In the genomic region with DNA sequence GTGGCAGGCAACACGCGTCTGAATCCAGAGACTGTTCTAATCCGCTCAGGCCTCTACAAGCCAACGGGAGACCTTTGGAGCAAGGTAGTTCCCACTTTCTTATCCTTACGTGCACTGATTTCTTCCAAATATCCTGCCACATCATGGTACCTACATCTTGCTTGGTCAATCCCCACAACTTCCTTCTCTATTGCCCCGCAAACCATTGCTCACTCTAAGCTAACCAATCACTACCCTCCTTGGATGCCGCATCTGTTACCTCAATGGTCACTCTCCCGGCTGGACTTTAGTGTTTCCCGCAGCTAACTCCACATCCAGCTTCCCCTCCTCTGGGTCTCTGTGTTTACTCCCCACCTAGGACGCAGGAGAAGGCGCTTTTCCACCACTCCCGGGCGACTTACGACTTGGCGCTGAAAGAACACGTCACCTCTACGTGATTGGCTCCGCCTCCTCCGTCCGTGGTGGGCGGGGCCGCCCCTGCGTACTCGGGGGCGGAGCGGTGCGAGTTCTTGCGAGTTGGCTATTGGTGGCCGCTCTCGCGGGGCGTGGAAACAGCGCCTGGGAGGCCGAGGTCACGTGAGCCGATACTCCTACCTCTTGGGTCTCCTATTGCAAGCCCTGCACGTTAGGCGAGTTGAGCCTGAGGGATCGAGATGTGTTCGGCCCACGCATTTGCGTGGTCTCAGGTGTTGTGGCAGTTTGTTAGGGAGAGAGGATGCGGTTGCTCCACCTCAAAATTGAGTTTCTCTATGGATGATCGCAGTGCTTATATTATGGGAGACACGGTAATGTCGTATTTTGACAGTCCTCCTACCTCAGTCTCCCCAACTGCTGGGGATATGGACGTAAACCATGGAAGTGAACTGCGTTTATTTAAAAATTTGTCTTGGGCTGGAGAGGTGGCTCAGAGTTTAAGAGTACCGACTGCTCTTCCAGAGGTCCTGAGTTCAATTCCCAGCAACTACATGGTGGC, we compare ENCODE assay signal across 8 mouse cellular contexts. TPM values are rescaled to one million over a fixed set of nuclear protein-coding genes. Genes with fewer than 3 reads are reported as not detected.
DNase-seq lines count a peak whose midpoint lies in the region; ATAC-seq and TF ChIP-seq lines count a peak whose summit lies in the region.

Gene Dhdds, minus strand, starts transcription at position 453 of the 973 bp plus-strand sequence.

- WGBS in forebrain, embryonic 10.5 days = 2% methylated on average over 49 of the region's 49 CpGs
- 1% methylated on average over 49 of the region's 49 CpGs for WGBS in heart, embryonic 15.5 days
- 1% methylated on average over 49 of the region's 49 CpGs for WGBS in liver, embryonic 14.5 days (ENCODE audit: insufficient replicate concordance)
- WGBS in neural tube, embryonic 11.5 days = under 1% methylated on average over 49 of the region's 49 CpGs
- WGBS in stomach, postnatal 0 days = 1% methylated on average over 49 of the region's 49 CpGs

- H3K9me3 ChIP-seq in forebrain, embryonic 10.5 days = no peaks in the 10 kb centered on the region
- H3K9me3 ChIP-seq in heart, embryonic 15.5 days (replicated peaks) = no peaks in the 10 kb centered on the region
- H3K9me3 ChIP-seq in liver, embryonic 14.5 days (ENCODE audit: control insufficient read depth, low read length) = no peaks in the 10 kb centered on the region
- no peaks in the 10 kb centered on the region for H3K9me3 ChIP-seq in neural tube, embryonic 11.5 days (ENCODE audit: control insufficient read depth, low read length)
- H3K9me3 ChIP-seq in stomach, postnatal 0 days (ENCODE audit: control insufficient read depth, low read length) = no peaks in the 10 kb centered on the region

- peak within 1 kb of the TSS; percentile 88 for H3K4me2 ChIP-seq in heart, embryonic 15.5 days
- H3K4me2 ChIP-seq in liver, embryonic 14.5 days (ENCODE audit: low read depth) = peak within 1 kb of the TSS; percentile 82
- peak within 1 kb of the TSS; percentile 86 for H3K4me2 ChIP-seq in neural tube, embryonic 11.5 days (ENCODE audit: low read depth)
- H3K4me2 ChIP-seq in stomach, postnatal 0 days (replicated peaks; ENCODE audit: low read depth) = peak within 1 kb of the TSS; percentile 75

- peaks cover 60% of the 10 kb centered on the region for H3K4me1 ChIP-seq in forebrain, embryonic 10.5 days
- peaks cover 13% of the 10 kb centered on the region for H3K4me1 ChIP-seq in heart, embryonic 15.5 days (replicated peaks)
- H3K4me1 ChIP-seq in liver, embryonic 14.5 days (replicated peaks; ENCODE audit: control insufficient read depth in 2 of 2, insufficient read depth in 2 of 2, low read length in 1 of 2) = peaks cover 6 to 7% of the 10 kb centered on the region in 2 experiments; a peak in 3 of 4 replicates
- H3K4me1 ChIP-seq in neural tube, embryonic 11.5 days (ENCODE audit: control insufficient read depth, insufficient read depth, low read length) = peaks cover 5% of the 10 kb centered on the region; the same call in 1 of the 2 replicates
- no peaks in the 10 kb centered on the region for H3K4me1 ChIP-seq in stomach, postnatal 0 days (replicated peaks; ENCODE audit: control insufficient read depth, insufficient read depth)

- no peaks in the 10 kb centered on the region for H3K27me3 ChIP-seq in forebrain, embryonic 10.5 days (ENCODE audit: poor library complexity, severe bottlenecking)
- H3K27me3 ChIP-seq in heart, embryonic 15.5 days = no peaks in the 10 kb centered on the region
- H3K27me3 ChIP-seq in liver, embryonic 14.5 days (ENCODE audit: control insufficient read depth, insufficient read depth, low read length) = no peaks in the 10 kb centered on the region
- H3K27me3 ChIP-seq in neural tube, embryonic 11.5 days (ENCODE audit: control insufficient read depth, insufficient read depth, low read length) = no peaks in the 10 kb centered on the region
- no peaks in the 10 kb centered on the region for H3K27me3 ChIP-seq in stomach, postnatal 0 days (ENCODE audit: control insufficient read depth, insufficient read depth, low read length)

- H3K36me3 ChIP-seq in forebrain, embryonic 10.5 days (replicated peaks) = peaks cover 39% of the 10 kb centered on the region
- H3K36me3 ChIP-seq in heart, embryonic 15.5 days = peaks cover 10% of the 10 kb centered on the region; the same call in 1 of the 2 replicates
- H3K36me3 ChIP-seq in liver, embryonic 14.5 days (replicated peaks; ENCODE audit: control insufficient read depth, insufficient read depth, low read depth) = peaks cover 4% of the 10 kb centered on the region; the same call in 1 of the 2 replicates
- no peaks in the 10 kb centered on the region; the same call in none of the 2 replicates for H3K36me3 ChIP-seq in neural tube, embryonic 11.5 days (ENCODE audit: control insufficient read depth, insufficient read depth, low read length)
- H3K36me3 ChIP-seq in stomach, postnatal 0 days (ENCODE audit: control insufficient read depth, insufficient read depth, low read length) = no peaks in the 10 kb centered on the region

- H3K9ac ChIP-seq in heart, embryonic 15.5 days = peak within 1 kb of the TSS; percentile 78
- H3K9ac ChIP-seq in liver, embryonic 14.5 days (replicated peaks) = peak within 1 kb of the TSS; percentile 88
- H3K9ac ChIP-seq in neural tube, embryonic 11.5 days (ENCODE audit: low read length) = peak within 1 kb of the TSS; percentile 71
- peak within 1 kb of the TSS; percentile 80 for H3K9ac ChIP-seq in stomach, postnatal 0 days (ENCODE audit: low read length)

- no peak for TF ChIP-seq CTCF in liver, embryonic 14.5 days (IDR thresholded peaks at IDR 0.05; ENCODE audit: low read depth)
- TF ChIP-seq CTCF in stomach, postnatal 0 days (IDR thresholded peaks at IDR 0.05; ENCODE audit: low read depth) = no peak

- peak within 1 kb of the TSS; percentile 79 for H3K4me3 ChIP-seq in forebrain, embryonic 10.5 days
- peak within 1 kb of the TSS; percentile 74 for H3K4me3 ChIP-seq in heart, embryonic 15.5 days
- H3K4me3 ChIP-seq in liver, embryonic 14.5 days (ENCODE audit: insufficient read depth in 1 of 2, low read depth in 2 of 2, low read length in 2 of 2) = peak within 1 kb of the TSS; percentile 90 to 96
- H3K4me3 ChIP-seq in neural tube, embryonic 11.5 days (ENCODE audit: low read depth, low read length) = peak within 1 kb of the TSS; percentile 68
- peak within 1 kb of the TSS; percentile 70 for H3K4me3 ChIP-seq in stomach, postnatal 0 days (ENCODE audit: low read depth, low read length)

- H3K27ac ChIP-seq in forebrain, embryonic 10.5 days = peak within 1 kb of the TSS; percentile 85
- peak within 1 kb of the TSS; percentile 63 for H3K27ac ChIP-seq in heart, embryonic 15.5 days
- H3K27ac ChIP-seq in liver, embryonic 14.5 days = peak within 1 kb of the TSS; percentile 38
- H3K27ac ChIP-seq in neural tube, embryonic 11.5 days (ENCODE audit: low read depth, low read length) = no peak within 1 kb of the TSS
- H3K27ac ChIP-seq in stomach, postnatal 0 days (replicated peaks) = peak within 1 kb of the TSS; percentile 66; the same call in 1 of the 2 replicates

- no peak for TF ChIP-seq EP300 in liver, embryonic 14.5 days (IDR thresholded peaks at IDR 0.05; ENCODE audit: low read depth)
- no peak for TF ChIP-seq EP300 in stomach, postnatal 0 days (optimal IDR thresholded peaks at IDR 0.05)

- peak; percentile 88 to 94 for DNase-seq in CD8-positive naive resting alpha-beta T cell, adult 2 months (ENCODE audit: low read depth in 2 of 2, low spot score in 2 of 2)
- peak; percentile 97 for DNase-seq in c-Kit-positive CD71-negative TER-119-negative erythroid progenitor cells, embryonic 14.5 days (ENCODE audit: low read depth)
- DNase-seq in forebrain, embryonic 10.5 days (ENCODE audit: extremely low spot score, low spot score) = peak; percentile 99
- DNase-seq in kidney, postnatal 25 days = peak; percentile 96 to 98
- peak; percentile 94 to 97 (median 96) for DNase-seq in liver, embryonic 14.5 days (ENCODE audit: low read depth in 3 of 3, low spot score in 3 of 3)
- peak; percentile 100 for DNase-seq in neural tube, embryonic 11.5 days (ENCODE audit: low spot score)
- peak; percentile 99 for DNase-seq in stomach, postnatal 0 days (ENCODE audit: low spot score)

- ATAC-seq in heart, embryonic 15.5 days (replicated peaks; ENCODE audit: insufficient number of reproducible peaks, insufficient read depth, low FRiP score, low read depth) = peak; percentile 98
- ATAC-seq in liver, embryonic 14.5 days (ENCODE audit: insufficient read depth) = peak; percentile 96
- peak; percentile 95 for ATAC-seq in neural tube, embryonic 11.5 days (ENCODE audit: insufficient read depth, low FRiP score, low TSS enrichment)
- ATAC-seq in stomach, postnatal 0 days (ENCODE audit: low FRiP score, low TSS enrichment) = peak; percentile 98

RNA-seq across cellular contexts. Expression of gene Dhdds, which starts in this region (rescaled TPM):
- polyA plus RNA-seq in forebrain, embryonic 10.5 days (2016; fragmentation: Nextera tagmentation; extraction: Ambion mirVana) = 40.3 and 41.9 TPM in 2 replicates
- polyA plus RNA-seq in heart, embryonic 15.5 days (2015; fragmentation: Nextera tagmentation; extraction: Ambion mirVana) = 31.4 and 35.4 TPM in 2 replicates
- polyA plus RNA-seq in liver, embryonic 14.5 days (2012; rRNA removed) = 10.5 and 13.3 TPM in 2 replicates
- polyA plus RNA-seq in liver, embryonic 14.5 days (2014; fragmentation: Nextera tagmentation; extraction: Ambion mirVana) = 16.8 and 17.8 TPM in 2 replicates
- polyA plus RNA-seq in neural tube, embryonic 11.5 days (2014; fragmentation: Nextera tagmentation; extraction: Ambion mirVana) = 40.6 and 42.1 TPM in 2 replicates
- polyA plus RNA-seq in stomach, postnatal 0 days (2015; fragmentation: Nextera tagmentation; extraction: Ambion mirVana) = 23.1 TPM in 2 replicates
